Mouse (Mus musculus): ENCODE measurements around the gene Nutf2.

GRCm38 (mm10) chr8:105839209-105839608, 21.2 kb upstream of the Nutf2 start:
- no peak for TF ChIP-seq HCFC1 (IDR thresholded peaks at IDR 0.05; ENCODE audit: borderline replicate concordance, insufficient read depth, low read length)
- TF ChIP-seq ZC3H11A (IDR thresholded peaks at IDR 0.05; ENCODE audit: borderline replicate concordance, low read depth, low read length): no peak

Data from ES-E14 (cell line).